10 mouse cellular contexts compared by ENCODE assay signal in genomic region chr10:108453561-108453960, GRCm38 (mm10).
DNase-seq lines count a peak whose midpoint lies in the region; ATAC-seq and TF ChIP-seq lines count a peak whose summit lies in the region.
"Had no signal": no experiment of that assay in that cellular context is flagged by ENCODE, and none has a peak within 500 bp of the region (broad histone marks: within the 10 kb centered on the region; RNA-seq: fewer than 3 reads in every experiment).

No protein-coding gene starts in this region.

- no peaks in the 10 kb centered on the region for H3K36me3 ChIP-seq in liver, embryonic 14.5 days (replicated peaks; ENCODE audit: control insufficient read depth, insufficient read depth, low read depth)
- no peaks in the 10 kb centered on the region for H3K36me3 ChIP-seq in midbrain, embryonic 16.5 days (ENCODE audit: control insufficient read depth, insufficient read depth, low read length)

- no peak overlapping the region for H3K4me2 ChIP-seq in liver, embryonic 14.5 days (ENCODE audit: low read depth)
- H3K4me2 ChIP-seq in midbrain, embryonic 16.5 days (ENCODE audit: low read length) = no peak overlapping the region

- H3K4me1 ChIP-seq in liver, embryonic 14.5 days (replicated peaks; ENCODE audit: control insufficient read depth in 2 of 2, insufficient read depth in 2 of 2, low read length in 1 of 2) = peaks cover 0 to 5% of the 10 kb centered on the region in 2 experiments; a peak in 2 of 4 replicates
- no peaks in the 10 kb centered on the region for H3K4me1 ChIP-seq in midbrain, embryonic 16.5 days (ENCODE audit: control insufficient read depth, insufficient read depth, low read length)
- H3K4me1 ChIP-seq: megakaryocyte, embryonic 14.5 days had no signal

- 53% methylated on average over 2 of the region's 2 CpGs for WGBS in liver, embryonic 14.5 days (ENCODE audit: insufficient replicate concordance)
- 65% methylated on average over 2 of the region's 2 CpGs for WGBS in midbrain, embryonic 16.5 days

- H3K27ac ChIP-seq in liver, embryonic 14.5 days = no peak overlapping the region
- H3K27ac ChIP-seq in midbrain, embryonic 16.5 days (ENCODE audit: low read length) = no peak overlapping the region

- H3K9me3 ChIP-seq in liver, embryonic 14.5 days (ENCODE audit: control insufficient read depth, low read length) = no peaks in the 10 kb centered on the region
- no peaks in the 10 kb centered on the region for H3K9me3 ChIP-seq in midbrain, embryonic 16.5 days (replicated peaks; ENCODE audit: control insufficient read depth, low read length, poor library complexity, severe bottlenecking)
- H3K9me3 ChIP-seq: megakaryocyte, embryonic 14.5 days had no signal

- H3K27me3 ChIP-seq in liver, embryonic 14.5 days (ENCODE audit: control insufficient read depth, insufficient read depth, low read length) = no peaks in the 10 kb centered on the region
- H3K27me3 ChIP-seq in midbrain, embryonic 16.5 days (ENCODE audit: control insufficient read depth, insufficient read depth, low read depth, low read length) = no peaks in the 10 kb centered on the region
- H3K27me3 ChIP-seq: megakaryocyte, embryonic 14.5 days had no signal

- peak; percentile 28 for DNase-seq in adrenal gland, adult 2 months
- DNase-seq in adrenal gland, adult (ENCODE audit: inconsistent age in 2 of 2, low spot score in 1 of 2) = no peak
- DNase-seq in ovary, postnatal 36 days (ENCODE audit: low spot score) = peak; percentile 67
- no peak for DNase-seq in ovary, postnatal 10 days (ENCODE audit: low spot score)
- DNase-seq in liver, embryonic 14.5 days (ENCODE audit: low read depth in 3 of 3, low spot score in 3 of 3) = peak in 1 of 3 experiments; percentile 25
- DNase-seq in testis, postnatal 14 days (ENCODE audit: low spot score) = peak; percentile 32
- no peak for DNase-seq in right cerebral cortex, postnatal 4 days
- DNase-seq: embryo, embryonic 11 days had no signal

- no peak overlapping the region for H3K9ac ChIP-seq in liver, embryonic 14.5 days (replicated peaks)
- H3K9ac ChIP-seq in midbrain, embryonic 16.5 days (ENCODE audit: low read depth, low read length) = no peak overlapping the region

- H3K4me3 ChIP-seq in liver, embryonic 14.5 days (ENCODE audit: insufficient read depth in 1 of 2, low read depth in 2 of 2, low read length in 2 of 2) = no peak overlapping the region
- H3K4me3 ChIP-seq in midbrain, embryonic 16.5 days (ENCODE audit: low read depth, low read length) = no peak overlapping the region
- H3K4me3 ChIP-seq: megakaryocyte, embryonic 14.5 days had no signal

- no peak for TF ChIP-seq CTCF in liver, embryonic 14.5 days (IDR thresholded peaks at IDR 0.05; ENCODE audit: low read depth)

- peak; percentile 34; the same call in 1 of the 2 replicates for ATAC-seq in liver, embryonic 14.5 days (ENCODE audit: insufficient read depth)
- no peak for ATAC-seq in midbrain, embryonic 16.5 days

- no peak for TF ChIP-seq EP300 in liver, embryonic 14.5 days (IDR thresholded peaks at IDR 0.05; ENCODE audit: low read depth)

Comparison
In these comparisons a context has a peak if more than half of its experiments do, and no peak if none do; other contexts are left out.
1. DNase-seq: peak in adrenal gland, adult 2 months (single experiment), ovary, postnatal 36 days (single experiment) and testis, postnatal 14 days (single experiment); none in adrenal gland, adult (0 of 2), ovary, postnatal 10 days (single experiment) and right cerebral cortex, postnatal 4 days (single experiment).